Mouse (Mus musculus) forebrain, embryonic 11.5 days (tissue): ENCODE data around the gene Prpsap1. TPM values are rescaled to one million over a fixed set of nuclear protein-coding genes. Genes with fewer than 3 reads are reported as not detected.

Experiments
- ATAC-seq: fragments of 200-750 bp; cut with Nextera tagmentation; replicated peaks from 2 replicates; pipeline ENCODE4 v1.8.0; 2017; ENCODE audit warnings: moderate TSS enrichment; ENCODE audit not compliant: low FRiP score
- DNase-seq: peaks from one replicate; pipeline ENCODE4 v3.0.0-alpha.2; 2017; ENCODE audit warnings: low spot score
- H3K27ac ChIP-seq: fragments of 300-500 bp; sonication (generic); 2 replicates; pipeline ENCODE4 v1.5.1; 2014; ENCODE audit warnings: low read depth, low read length
- H3K27me3 ChIP-seq: fragments of 300-500 bp; sonication (generic); 2 replicates; pipeline ENCODE4 v1.6.1; 2014; ENCODE audit warnings: mild to moderate bottlenecking, low read length, mixed read lengths; ENCODE audit not compliant: control insufficient read depth, insufficient read depth
- H3K36me3 ChIP-seq: fragments of 300-500 bp; sonication (generic); 2 replicates; pipeline ENCODE4 v1.6.1; 2014; ENCODE audit warnings: mild to moderate bottlenecking, low read length, moderate library complexity, mixed read lengths; ENCODE audit not compliant: control insufficient read depth, insufficient read depth
- H3K4me1 ChIP-seq: fragments of 300-500 bp; sonication (generic); replicated peaks from 2 replicates; pipeline ENCODE4 v1.6.1; 2014; ENCODE audit warnings: low read length, mixed read lengths; ENCODE audit not compliant: control insufficient read depth, insufficient read depth
- H3K4me2 ChIP-seq: fragments of 300-500 bp; sonication (generic); 2 replicates; pipeline ENCODE4 v1.6.1; 2014; ENCODE audit warnings: low read depth, mild to moderate bottlenecking, low read length, moderate library complexity, mixed read lengths; ENCODE audit not compliant: severe bottlenecking
- H3K4me3 ChIP-seq: fragments of 300-500 bp; sonication (generic); 2 replicates; pipeline ENCODE4 v1.5.1; 2014; ENCODE audit warnings: low read depth, low read length
- H3K9ac ChIP-seq: fragments of 300-500 bp; sonication (generic); 2 replicates; pipeline ENCODE4 v1.6.1; 2014; ENCODE audit warnings: low read length
- H3K9me3 ChIP-seq: fragments of 300-500 bp; sonication (generic); 2 replicates; pipeline ENCODE4 v1.6.1; 2016; ENCODE audit warnings: low read length, mixed read lengths; ENCODE audit not compliant: control insufficient read depth
- WGBS: fragments of 180-500 bp; shearing (Covaris S2); extraction: QIAGEN DNeasy Blood & Tissue Kit; methylation state at CpG from one replicate; pipeline ENCODE4 v1.1.7; 2014; 5-methylcytosine and 5-hydroxymethylcytosine counted together
- polyA plus RNA-seq: library from polyadenylated mRNA; unstranded; fragments of >200 nt; fragmentation: Nextera tagmentation; extraction: Ambion mirVana; gene quantifications from 2 replicates; pipeline ENCODE4 v1.2.1, GENCODE M21; 2014

Gene Prpsap1
- polyA plus RNA-seq, 1 experiment from 2014 or later, result 195 TPM

- no peaks in the 10 kb centered on the region for H3K27me3 ChIP-seq
- H3K4me1 ChIP-seq, result no peaks in the 10 kb centered on the region; the same call in 1 of the 2 replicates
- WGBS, result 76% methylated on average over 6 of the region's 6 CpGs
- no peak overlapping the region for H3K9ac ChIP-seq
- no peak overlapping the region for H3K27ac ChIP-seq
- DNase-seq, result peak; percentile 42
- no peak overlapping the region for H3K4me3 ChIP-seq
- H3K9me3 ChIP-seq, result no peaks in the 10 kb centered on the region
- ATAC-seq, result no peak
- H3K4me2 ChIP-seq, result no peak overlapping the region
- no peaks in the 10 kb centered on the region for H3K36me3 ChIP-seq
Measured at GRCm38 (mm10) chr11:116421102-116421501, 72.9 kb downstream of the Prpsap1 start.

Other genes with a start within 250 kb of the Prpsap1 start
- gene Srp68, start 220.0 kb downstream of the Prpsap1 start, polyA plus RNA-seq, result 81.2 and 83.6 TPM in 2 replicates
- gene Galr2, start 213.3 kb downstream of the Prpsap1 start, polyA plus RNA-seq, result 0.27 TPM in 1 of 2 replicates, not detected in the other
- 67.8 and 71.1 TPM in 2 replicates for gene Exoc7, start 187.0 kb downstream of the Prpsap1 start, polyA plus RNA-seq
- 5.3 and 6.8 TPM in 2 replicates for gene Foxj1, start 158.8 kb downstream of the Prpsap1 start, polyA plus RNA-seq
- gene Rnf157, start 81.2 kb downstream of the Prpsap1 start, polyA plus RNA-seq, result 25.0 and 26.1 TPM in 2 replicates
- gene Ubald2, start 60.1 kb downstream of the Prpsap1 start, polyA plus RNA-seq, result 80.2 and 83.7 TPM in 2 replicates
- gene Qrich2, start 28.0 kb downstream of the Prpsap1 start, polyA plus RNA-seq, result not detected in 2 replicates
- 3.8 and 3.9 TPM in 2 replicates for gene Sphk1, start 36.7 kb upstream of the Prpsap1 start, polyA plus RNA-seq
- gene Ube2o, start 87.2 kb upstream of the Prpsap1 start, polyA plus RNA-seq, result 23.5 and 25.9 TPM in 2 replicates
- not detected in 2 replicates for gene Aanat, start 92.2 kb upstream of the Prpsap1 start, polyA plus RNA-seq
- gene Rhbdf2, start 132.8 kb upstream of the Prpsap1 start, polyA plus RNA-seq, result 2.5 and 2.7 TPM in 2 replicates
- 0.23 and 0.67 TPM in 2 replicates for gene Prcd, start 159.3 kb upstream of the Prpsap1 start, polyA plus RNA-seq
- 1.7 TPM in 2 replicates for gene Cygb, start 160.1 kb upstream of the Prpsap1 start, polyA plus RNA-seq